Mouse (Mus musculus) spleen, postnatal 36 days (tissue): ENCODE results near the gene Mrpl50.
A peak's percentile ranks its signal among the peaks of the same experiment; 100 is the strongest.
"Not testable (repeated sequence)": the region's sequence is repeated elsewhere in the genome, so short reads cannot be mapped to it uniquely, and the experiment has no call there.

Experiments used
- DNase-seq, 2 experiments: peaks; one replicate each; pipeline ENCODE4 v3.0.0; 2022; ENCODE audit warnings: low spot score in 2 of 2, mixed read lengths in 1 of 2

Mrpl50 gene

GRCm38 (mm10) chr4:49520572-49521340 lies at the start of gene Mrpl50, which contains the start of gene Zfp189:
Mrpl50 (minus strand) TSS chr4:49521093.
Zfp189 (plus strand) TSS chr4:49521176.
- peak; percentile 94 to 95 for DNase-seq

GRCm38 (mm10) chr4:49567613-49568012 lies 46.7 kb upstream of the Mrpl50 start:
- DNase-seq, result peak; percentile 46 to 60

GRCm38 (mm10) chr4:49559915-49560772 lies 39.3 kb upstream of the Mrpl50 start:
- no peak for DNase-seq

- no peak for DNase-seq
Measured at GRCm38 (mm10) chr4:49558181-49558580, 37.3 kb upstream of the Mrpl50 start.

- DNase-seq, result no peak
Measured at GRCm38 (mm10) chr4:49557375-49557774, 36.5 kb upstream of the Mrpl50 start.

GRCm38 (mm10) chr4:49553380-49553779 lies 32.5 kb upstream of the Mrpl50 start:
- no peak for DNase-seq

GRCm38 (mm10) chr4:49549383-49549782 lies 28.5 kb upstream of the Mrpl50 start, which contains the start of gene Aldob:
Aldob (minus strand) TSS chr4:49549546.
- no peak for DNase-seq

GRCm38 (mm10) chr4:49547544-49548219 lies 26.8 kb upstream of the Mrpl50 start:
- DNase-seq, result no peak

GRCm38 (mm10) chr4:49546873-49547543 lies 26.1 kb upstream of the Mrpl50 start:
- DNase-seq, result no peak

- no peak for DNase-seq
Measured at GRCm38 (mm10) chr4:49546026-49546425, 25.1 kb upstream of the Mrpl50 start.

GRCm38 (mm10) chr4:49540966-49541365 lies 20.1 kb upstream of the Mrpl50 start:
- DNase-seq, result no peak

- no peak for DNase-seq
Measured at GRCm38 (mm10) chr4:49539665-49540064, 18.8 kb upstream of the Mrpl50 start.

GRCm38 (mm10) chr4:49536671-49537070 lies 15.8 kb upstream of the Mrpl50 start:
- no peak for DNase-seq

- no peak for DNase-seq
Measured at GRCm38 (mm10) chr4:49535675-49536294, 14.9 kb upstream of the Mrpl50 start.

- DNase-seq, result no peak
Measured at GRCm38 (mm10) chr4:49535036-49535435, 14.1 kb upstream of the Mrpl50 start.

GRCm38 (mm10) chr4:49522576-49522975 lies 1.7 kb upstream of the Mrpl50 start:
- no peak for DNase-seq

- DNase-seq, result no peak
Measured at GRCm38 (mm10) chr4:49521346-49521745, 453 bp upstream of the Mrpl50 start.

- no peak for DNase-seq
Measured at GRCm38 (mm10) chr4:49519476-49519875, 1.4 kb downstream of the Mrpl50 start.

- DNase-seq, result no peak
Measured at GRCm38 (mm10) chr4:49514441-49514840, 6.5 kb downstream of the Mrpl50 start.

- DNase-seq, result no peak
Measured at GRCm38 (mm10) chr4:49512636-49513035, 8.3 kb downstream of the Mrpl50 start.

- DNase-seq, result not testable (repeated sequence)
Measured at GRCm38 (mm10) chr4:49510236-49510835, 10.6 kb downstream of the Mrpl50 start.
